Mouse (Mus musculus) limb, embryonic 10.5 days (tissue): ENCODE results near the gene Itgbl1. TPM values are rescaled to one million over a fixed set of nuclear protein-coding genes. Genes with fewer than 3 reads are reported as not detected.
"Not testable (repeated sequence)": the region's sequence is repeated elsewhere in the genome, so short reads cannot be mapped to it uniquely, and the experiment has no call there.

Source experiments
- DNase-seq: peaks from one replicate; pipeline ENCODE4 v3.0.0-alpha.2; 2017; ENCODE audit warnings: low spot score
- H3K27ac ChIP-seq: fragments of 300-500 bp; sonication (generic); 2 replicates; pipeline ENCODE4 v1.5.1; 2016; ENCODE audit warnings: mild to moderate bottlenecking
- H3K27me3 ChIP-seq: fragments of 300-500 bp; sonication (generic); 2 replicates; pipeline ENCODE4 v1.6.1; 2016; ENCODE audit warnings: low read depth, mild to moderate bottlenecking; ENCODE audit not compliant: poor library complexity, severe bottlenecking
- H3K36me3 ChIP-seq: fragments of 300-500 bp; sonication (generic); 2 replicates; pipeline ENCODE4 v1.6.1; 2016; ENCODE audit warnings: mild to moderate bottlenecking, moderate library complexity
- H3K4me1 ChIP-seq: fragments of 300-500 bp; sonication (generic); 2 replicates; pipeline ENCODE4 v1.6.1; 2016
- H3K4me3 ChIP-seq: fragments of 300-500 bp; sonication (generic); 2 replicates; pipeline ENCODE4 v1.5.1; 2016; ENCODE audit warnings: mild to moderate bottlenecking, moderate library complexity
- H3K9me3 ChIP-seq: fragments of 300-500 bp; sonication (generic); replicated peaks from 2 replicates; pipeline ENCODE4 v1.6.1; 2016; ENCODE audit warnings: mild to moderate bottlenecking
- WGBS: fragments of 180-500 bp; shearing (Covaris S2); methylation state at CpG from one replicate; pipeline ENCODE4 v1.1.7; 2016; 5-methylcytosine and 5-hydroxymethylcytosine counted together
- polyA plus RNA-seq: library from polyadenylated mRNA; unstranded; fragments of >200 nt; fragmentation: Nextera tagmentation; extraction: Ambion mirVana; gene quantifications from 2 replicates; pipeline ENCODE4 v1.2.1, GENCODE M21; 2016

Gene Itgbl1
- polyA plus RNA-seq = not detected in 2 replicates

DNA sequence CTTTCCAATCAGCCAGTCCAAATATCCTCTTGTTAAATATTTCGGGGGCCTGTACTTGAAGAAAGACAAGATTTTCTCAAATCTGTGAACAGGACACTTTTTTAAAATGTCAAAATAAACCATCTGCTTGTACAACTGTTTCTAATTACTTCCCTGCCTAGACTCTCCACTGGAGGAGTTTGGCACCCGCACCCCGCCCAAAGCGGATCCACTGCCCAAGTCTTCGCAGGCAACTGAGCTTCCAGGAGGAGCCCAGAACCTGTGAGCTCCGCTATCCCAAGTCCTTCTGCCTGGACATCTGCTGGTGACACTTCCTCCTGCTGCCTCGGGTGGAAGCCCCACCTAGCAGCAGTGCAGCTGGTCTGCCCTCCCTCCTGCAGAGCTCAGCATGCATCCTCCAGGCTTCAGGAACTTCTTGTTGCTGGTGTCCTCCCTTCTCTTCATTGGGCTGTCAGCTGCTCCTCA, at the start of gene Itgbl1:
Itgbl1 (plus strand) TSS at position 51 of the 465 bp plus-strand sequence.
- Histone ChIP-seq H3K27me3 (no peaks in the 10 kb centered on the region), H3K4me1 (peaks cover 10% of the 10 kb centered on the region; the same call in 1 of the 2 replicates), H3K4me3 (no peak within 1 kb of the TSS), H3K9me3 (no peaks in the 10 kb centered on the region), H3K36me3 (no peaks in the 10 kb centered on the region), H3K27ac (no peak within 1 kb of the TSS)
- DNase-seq = peak; percentile 30
- 32% methylated on average over 7 of the region's 7 CpGs for WGBS

DNA sequence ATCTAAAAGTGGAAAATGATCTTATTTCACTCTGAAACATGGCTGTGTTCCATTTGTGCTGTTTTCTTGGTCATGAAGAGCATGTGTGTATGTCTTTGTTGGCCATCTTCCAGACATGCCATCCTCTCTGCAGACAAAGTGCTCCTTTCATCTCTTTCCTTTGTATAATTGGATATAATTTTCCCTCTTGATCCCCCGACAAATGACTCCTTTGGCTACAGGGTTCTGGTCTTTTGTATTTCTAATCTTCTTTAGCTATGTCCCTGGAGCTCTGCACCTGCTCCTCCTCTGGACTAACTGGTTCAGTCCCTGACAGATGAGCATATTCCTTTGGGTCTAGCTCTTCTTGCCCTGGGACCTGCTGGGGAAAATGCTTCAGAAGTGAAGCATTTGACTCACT, 36.8 kb upstream of the Itgbl1 start:
- 74% methylated on average over 1 of the region's 1 CpGs for WGBS
- H3K27ac ChIP-seq = no peak overlapping the region

DNA sequence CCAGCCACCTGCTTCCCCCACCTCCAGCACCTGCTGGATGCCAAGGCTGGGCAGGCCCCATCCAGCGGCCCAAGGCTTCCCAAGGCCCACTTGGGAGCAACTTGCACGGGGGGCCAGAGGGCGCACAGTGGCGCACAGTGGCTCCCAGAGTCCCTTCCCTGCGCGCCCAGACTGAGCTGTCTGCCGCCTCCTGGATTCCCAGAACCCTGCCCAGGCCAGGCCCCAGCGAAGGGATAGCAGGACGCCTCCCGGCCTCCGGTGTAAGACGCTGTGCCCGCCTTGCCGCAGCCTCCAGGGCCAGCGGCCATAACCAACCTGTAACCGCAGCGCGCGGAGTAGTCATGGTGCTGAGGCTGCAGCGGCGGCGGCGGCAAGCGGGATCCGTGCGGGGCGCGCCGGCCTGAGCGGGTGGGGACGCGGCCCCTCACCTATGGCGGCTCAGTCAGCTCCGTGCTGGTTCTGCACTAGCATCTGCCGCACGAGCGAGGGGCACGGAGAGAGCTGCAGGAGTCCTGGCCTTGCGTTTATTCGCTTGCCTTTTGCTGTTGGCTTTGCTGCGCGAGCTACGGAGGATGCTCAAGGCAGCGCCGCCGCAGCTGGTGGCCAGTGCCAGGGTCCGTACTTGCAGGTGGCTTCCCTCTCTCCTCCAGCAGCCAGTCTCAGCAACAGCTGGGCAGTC, 33.1 kb upstream of the Itgbl1 start, which contains the start of gene Nalcn:
Nalcn (minus strand) TSS at position 644 of the 679 bp plus-strand sequence.
- H3K27ac ChIP-seq = 0 out of 2 replicates have a peak within 1 kb of the TSS, but pooled peaks have one; percentile 4
- H3K4me3 ChIP-seq = peak within 1 kb of the TSS; percentile 61
- peaks cover 26% of the 10 kb centered on the region for H3K27me3 ChIP-seq
- H3K9me3 ChIP-seq = no peaks in the 10 kb centered on the region
- H3K36me3 ChIP-seq = no peaks in the 10 kb centered on the region
- WGBS = under 1% methylated on average over 47 of the region's 47 CpGs
- DNase-seq = peak; percentile 60
- peaks cover 9% of the 10 kb centered on the region for H3K4me1 ChIP-seq

More for the DNA sequence above, 36.8 kb upstream of the Itgbl1 start:
- Histone ChIP-seq H3K4me3 (no peak overlapping the region), H3K4me1 (peaks cover 9% of the 10 kb centered on the region), H3K36me3 (no peaks in the 10 kb centered on the region), H3K9me3 (no peaks in the 10 kb centered on the region), H3K27me3 (peaks cover 24% of the 10 kb centered on the region)
- DNase-seq = no peak

DNA sequence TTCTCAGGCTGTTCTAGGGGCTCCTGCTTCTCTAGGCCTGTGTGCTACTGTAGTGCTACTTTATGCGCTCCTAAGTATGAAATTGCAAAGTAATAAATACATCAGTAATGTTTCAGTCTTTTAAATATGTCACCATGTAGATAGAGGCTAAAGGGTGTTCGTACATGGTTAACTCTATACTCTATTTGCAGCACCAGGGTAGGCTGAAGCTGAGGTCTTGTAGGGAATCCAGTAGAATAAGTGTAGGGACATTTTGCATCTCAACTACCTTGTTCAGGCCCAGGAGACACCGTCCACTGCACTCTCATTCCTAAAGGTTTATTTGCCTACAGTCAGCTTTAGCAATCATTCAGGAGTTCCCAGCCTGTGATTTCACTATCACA, 32.6 kb upstream of the Itgbl1 start:
- no peaks in the 10 kb centered on the region for H3K9me3 ChIP-seq
- peaks cover 26% of the 10 kb centered on the region for H3K27me3 ChIP-seq
- peak overlapping the region; percentile 61 for H3K4me3 ChIP-seq
- H3K4me1 ChIP-seq = peaks cover 9% of the 10 kb centered on the region
- WGBS = 55% methylated on average over 3 of the region's 3 CpGs
- H3K36me3 ChIP-seq = no peaks in the 10 kb centered on the region
- H3K27ac ChIP-seq = no peak overlapping the region
- DNase-seq = no peak

DNA sequence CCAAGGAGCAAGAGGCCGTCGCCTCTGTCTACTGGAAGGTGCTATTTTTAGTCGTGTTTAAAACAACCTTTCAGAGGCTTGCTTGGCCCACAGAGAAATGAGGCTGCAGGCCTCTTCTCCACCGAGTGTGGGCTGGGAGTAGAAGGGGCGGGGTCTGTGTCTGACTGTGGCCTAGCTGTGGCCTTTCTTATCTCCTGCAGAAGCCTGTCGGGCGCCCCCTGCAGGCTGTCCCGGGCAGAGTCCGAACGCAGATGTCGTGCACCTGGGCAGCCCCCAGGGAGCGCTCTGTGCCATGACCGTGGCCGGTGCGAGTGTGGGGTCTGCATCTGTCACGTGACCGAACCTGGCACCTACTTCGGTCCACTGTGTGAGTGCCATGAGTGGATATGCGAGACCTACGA, 1.3 kb downstream of the Itgbl1 start:
- no peak overlapping the region for H3K27ac ChIP-seq
- peak; percentile 69 for DNase-seq
- no peaks in the 10 kb centered on the region for H3K9me3 ChIP-seq
- no peaks in the 10 kb centered on the region for H3K27me3 ChIP-seq
- H3K4me3 ChIP-seq = no peak overlapping the region
- H3K4me1 ChIP-seq = peaks cover 10% of the 10 kb centered on the region; the same call in 1 of the 2 replicates
- no peaks in the 10 kb centered on the region for H3K36me3 ChIP-seq
- WGBS = 23% methylated on average over 20 of the region's 20 CpGs

DNA sequence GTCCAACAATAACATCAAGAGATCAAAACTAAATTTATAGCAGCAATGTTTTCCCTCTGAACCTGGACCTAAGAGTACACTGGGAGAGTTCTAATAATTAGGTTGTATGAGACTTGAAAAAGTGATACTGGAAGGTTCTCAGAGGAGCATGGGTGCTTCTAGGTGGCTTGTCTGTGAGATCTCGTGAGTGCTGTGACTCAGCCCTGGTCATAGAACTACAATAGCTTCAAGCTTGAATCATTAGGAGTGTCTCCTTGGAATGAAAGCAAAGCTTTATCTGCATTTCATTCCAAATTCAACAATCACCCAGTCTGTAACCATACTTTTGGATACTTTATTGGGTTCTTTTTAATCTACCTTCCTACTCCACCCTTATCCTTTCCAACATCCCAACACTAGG, 2.6 kb downstream of the Itgbl1 start:
- Histone ChIP-seq H3K27ac (no peak overlapping the region), H3K4me3 (no peak overlapping the region), H3K27me3 (no peaks in the 10 kb centered on the region), H3K36me3 (no peaks in the 10 kb centered on the region), H3K4me1 (peaks cover 10% of the 10 kb centered on the region; the same call in 1 of the 2 replicates), H3K9me3 (no peaks in the 10 kb centered on the region)
- WGBS = 81% methylated on average over 1 of the region's 1 CpGs
- no peak for DNase-seq

DNA sequence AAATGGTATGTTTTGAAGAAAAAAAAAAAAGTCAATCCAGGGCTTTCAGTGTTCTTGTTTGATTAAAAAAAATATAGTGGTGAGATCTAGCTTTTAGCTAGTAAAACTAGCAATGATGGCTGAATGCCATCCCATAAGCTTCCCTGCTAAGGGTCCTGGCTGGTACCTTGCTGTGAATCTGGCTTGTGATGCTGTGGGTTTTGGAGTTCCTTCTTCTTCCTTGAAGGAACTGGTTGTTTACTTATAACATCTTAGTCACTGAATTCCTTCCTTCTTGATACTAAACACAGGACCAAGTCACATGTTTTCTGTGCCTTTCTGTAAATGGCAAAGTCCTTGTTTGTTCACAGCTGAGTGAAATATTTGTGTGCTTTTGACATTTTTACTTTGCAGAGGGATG, 3.4 kb downstream of the Itgbl1 start:
- Histone ChIP-seq H3K9me3 (no peaks in the 10 kb centered on the region), H3K4me1 (peaks cover 10% of the 10 kb centered on the region; the same call in 1 of the 2 replicates), H3K36me3 (no peaks in the 10 kb centered on the region), H3K4me3 (no peak overlapping the region), H3K27ac (no peak overlapping the region), H3K27me3 (no peaks in the 10 kb centered on the region)
- no peak for DNase-seq

DNA sequence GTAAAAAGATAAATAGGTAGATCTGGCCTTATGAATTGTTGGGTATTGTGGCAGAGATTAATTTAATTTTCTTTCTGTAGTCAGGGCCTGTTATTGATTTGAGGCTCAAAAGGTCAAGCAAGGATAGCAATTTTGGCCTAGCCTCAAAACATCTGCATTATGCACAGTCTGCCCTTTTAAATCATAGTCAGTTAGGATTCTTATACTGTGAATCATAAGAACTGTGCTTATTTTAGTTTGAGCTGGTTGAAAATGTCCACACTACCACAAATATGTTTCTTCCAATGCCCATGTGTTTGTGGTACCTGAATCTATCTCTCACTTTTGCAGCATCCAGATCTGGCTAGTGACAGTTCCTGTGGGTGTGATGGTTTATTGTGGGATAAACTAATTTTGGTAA, 4.7 kb downstream of the Itgbl1 start:
- DNase-seq = no peak
- H3K9me3 ChIP-seq = no peaks in the 10 kb centered on the region
- no peak overlapping the region for H3K4me3 ChIP-seq
- H3K4me1 ChIP-seq = peaks cover 10% of the 10 kb centered on the region; the same call in 1 of the 2 replicates
- no peak overlapping the region for H3K27ac ChIP-seq
- no peaks in the 10 kb centered on the region for H3K36me3 ChIP-seq
- no peaks in the 10 kb centered on the region for H3K27me3 ChIP-seq

DNA sequence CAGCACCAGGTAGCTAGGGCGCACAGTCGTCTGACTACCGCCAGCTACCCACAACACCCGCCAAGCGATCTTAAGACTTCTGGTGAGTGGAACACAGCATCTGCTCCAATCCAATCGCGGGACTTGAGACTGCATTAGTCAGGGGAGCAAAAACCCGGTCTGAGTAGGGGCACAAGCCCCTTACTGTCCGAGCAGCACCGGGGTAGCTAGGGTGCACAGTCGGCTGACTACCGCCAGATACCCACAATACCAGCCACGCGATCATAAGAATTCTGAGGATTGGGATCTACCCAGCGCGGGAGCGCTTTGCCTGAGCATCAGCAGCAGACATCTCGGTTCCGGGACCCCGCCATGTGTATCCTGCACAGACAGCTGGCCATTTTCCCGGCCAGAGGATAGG, 11.3 kb downstream of the Itgbl1 start:
- DNase-seq, H3K36me3 ChIP-seq, H3K27me3 ChIP-seq, H3K9me3 ChIP-seq, H3K4me1 ChIP-seq, H3K27ac ChIP-seq, H3K4me3 ChIP-seq: not testable (repeated sequence)
- WGBS = 80% methylated on average over 21 of the region's 21 CpGs

DNA sequence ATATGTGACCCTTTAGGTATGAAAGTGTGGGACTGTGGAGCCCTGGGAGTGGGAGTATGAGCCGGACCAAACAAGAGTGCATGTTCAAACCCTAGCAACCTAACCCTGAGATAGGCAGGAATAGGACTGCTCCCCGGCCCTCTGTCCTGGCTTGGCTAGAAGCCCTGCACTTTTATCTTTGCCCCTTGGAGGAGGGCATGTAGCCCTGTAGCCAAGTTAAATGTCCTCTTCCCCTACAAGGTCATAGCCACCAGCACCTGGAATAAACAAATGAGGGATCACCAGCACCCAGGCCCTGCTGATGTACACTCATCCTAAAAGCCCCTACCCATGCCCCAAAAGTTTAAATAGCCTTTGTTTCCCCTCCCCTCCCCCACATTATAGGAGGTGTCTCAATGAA, 18.3 kb downstream of the Itgbl1 start:
- H3K9me3 ChIP-seq = no peaks in the 10 kb centered on the region
- H3K4me1 ChIP-seq = no peaks in the 10 kb centered on the region
- 82% methylated on average over 2 of the region's 2 CpGs for WGBS
- DNase-seq = no peak
- no peaks in the 10 kb centered on the region for H3K27me3 ChIP-seq
- no peak overlapping the region for H3K4me3 ChIP-seq
- no peaks in the 10 kb centered on the region for H3K36me3 ChIP-seq
- no peak overlapping the region for H3K27ac ChIP-seq

DNA sequence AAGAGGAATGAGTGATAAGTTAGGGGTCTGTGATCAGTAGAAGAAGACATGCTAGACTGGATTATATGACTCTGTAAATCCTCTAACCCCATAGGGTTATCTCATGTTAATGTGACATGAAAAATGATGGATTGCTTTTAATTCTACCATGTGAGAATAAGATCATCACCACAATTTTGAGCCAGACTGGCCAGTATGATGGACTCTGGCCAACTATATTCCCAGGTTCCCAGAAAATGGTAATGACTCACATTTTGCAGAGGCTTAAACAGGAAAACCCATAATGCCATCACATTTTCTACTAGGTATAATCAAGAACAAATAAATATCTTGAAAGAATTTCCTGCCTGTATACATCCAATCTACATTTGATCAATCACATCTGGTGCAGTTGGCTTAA, 55.0 kb downstream of the Itgbl1 start:
- Histone ChIP-seq H3K27me3 (no peaks in the 10 kb centered on the region), H3K27ac (no peak overlapping the region), H3K36me3 (no peaks in the 10 kb centered on the region), H3K9me3 (no peaks in the 10 kb centered on the region), H3K4me1 (no peaks in the 10 kb centered on the region), H3K4me3 (no peak overlapping the region)
- DNase-seq = no peak

DNA sequence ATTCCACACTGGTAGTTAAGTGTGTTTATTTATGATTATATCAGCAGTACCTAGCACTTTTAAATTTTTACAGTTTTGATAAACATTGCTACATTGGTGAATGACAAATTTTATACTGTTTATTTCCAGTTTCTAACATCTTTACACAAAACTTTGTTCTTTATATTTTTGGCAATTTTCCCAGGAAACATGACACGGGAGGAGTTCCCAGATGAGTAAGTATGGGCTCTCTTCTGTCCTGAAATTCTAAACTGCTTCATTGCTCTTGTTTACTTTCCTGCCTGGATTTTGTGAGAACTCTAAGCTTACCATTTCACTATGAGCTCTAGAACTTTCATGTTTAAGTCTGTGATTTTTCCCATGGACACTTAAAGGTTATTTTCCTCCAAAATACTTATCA, 82.3 kb downstream of the Itgbl1 start:
- 87% methylated on average over 1 of the region's 1 CpGs for WGBS
- no peak overlapping the region for H3K4me3 ChIP-seq
- H3K9me3 ChIP-seq = no peaks in the 10 kb centered on the region
- no peaks in the 10 kb centered on the region for H3K36me3 ChIP-seq
- no peak for DNase-seq
- H3K27me3 ChIP-seq = no peaks in the 10 kb centered on the region
- H3K4me1 ChIP-seq = no peaks in the 10 kb centered on the region
- no peak overlapping the region for H3K27ac ChIP-seq

DNA sequence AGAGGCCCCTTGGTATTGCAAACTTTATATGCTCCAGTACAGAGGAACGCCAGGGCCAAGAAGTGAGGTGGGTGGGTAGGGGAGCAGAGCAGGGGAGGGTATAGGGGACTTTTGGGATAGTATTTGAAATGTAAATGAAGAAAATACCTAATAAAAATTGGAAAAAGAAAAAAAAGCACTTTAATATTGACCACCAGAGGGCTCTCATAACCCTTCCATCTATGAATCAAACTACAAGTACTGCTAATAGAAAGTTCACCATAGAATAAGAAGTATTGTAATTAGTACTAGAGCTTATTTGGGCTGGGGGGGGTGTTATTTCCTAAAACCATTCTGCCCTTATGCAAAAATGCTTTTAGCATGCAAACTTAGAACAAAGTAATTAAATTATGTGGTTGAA, 91.2 kb downstream of the Itgbl1 start:
- no peaks in the 10 kb centered on the region for H3K27me3 ChIP-seq
- no peaks in the 10 kb centered on the region for H3K36me3 ChIP-seq
- no peaks in the 10 kb centered on the region for H3K9me3 ChIP-seq
- no peak for DNase-seq
- WGBS = 78% methylated on average over 1 of the region's 1 CpGs
- H3K4me3 ChIP-seq = no peak overlapping the region
- H3K4me1 ChIP-seq = no peaks in the 10 kb centered on the region
- no peak overlapping the region for H3K27ac ChIP-seq

DNA sequence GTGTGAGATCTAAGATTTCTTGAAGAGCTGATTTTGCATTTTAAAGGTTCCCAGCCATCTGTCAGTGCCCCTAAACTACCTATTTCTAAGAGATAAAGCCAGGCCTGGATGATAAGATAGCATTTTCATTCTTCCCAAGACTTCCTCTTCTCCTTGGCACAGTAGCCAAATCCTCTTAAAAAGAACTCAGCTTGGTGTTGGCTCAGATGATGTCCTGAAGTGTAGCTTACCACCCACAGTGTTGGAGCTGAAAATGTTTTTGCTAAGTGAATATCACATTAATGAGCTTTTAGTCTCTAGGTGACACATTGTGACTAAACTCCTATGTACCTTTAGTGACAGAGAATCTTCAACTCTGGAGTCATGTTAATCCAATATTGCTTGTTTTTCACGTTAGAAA, 99.8 kb downstream of the Itgbl1 start:
- no peak overlapping the region for H3K27ac ChIP-seq
- no peaks in the 10 kb centered on the region for H3K4me1 ChIP-seq
- H3K4me3 ChIP-seq = no peak overlapping the region
- no peaks in the 10 kb centered on the region for H3K9me3 ChIP-seq
- WGBS = 71% methylated on average over 1 of the region's 1 CpGs
- H3K27me3 ChIP-seq = no peaks in the 10 kb centered on the region
- no peaks in the 10 kb centered on the region for H3K36me3 ChIP-seq
- no peak for DNase-seq
